Mouse (Mus musculus) heart, embryonic 13.5 days (tissue): ENCODE measurements at regions not wholly inside any gene's neighbourhood (a gene's known extent, or its start where the extent isn't known, plus 50 kb on each side); places are given as distances from the start of the nearest gene placed in this dataset.

Source experiments
- ATAC-seq: fragments of 200-750 bp; cut with Nextera tagmentation; 2 replicates; pipeline ENCODE4 v1.8.0; 2017; ENCODE audit warnings: moderate TSS enrichment; ENCODE audit not compliant: insufficient number of reproducible peaks, low FRiP score, low TSS enrichment; ENCODE audit errors: extremely low read depth
- H3K27ac ChIP-seq: fragments of 300-500 bp; sonication (generic); replicated peaks from 2 replicates; pipeline ENCODE4 v1.5.1; 2015; ENCODE audit warnings: moderate library complexity, mild to moderate bottlenecking, inconsistent platforms
- H3K27me3 ChIP-seq: fragments of 300-500 bp; sonication (generic); replicated peaks from 2 replicates; pipeline ENCODE4 v1.6.1; 2015; ENCODE audit warnings: mild to moderate bottlenecking, inconsistent platforms
- H3K36me3 ChIP-seq: fragments of 300-500 bp; sonication (generic); 2 replicates; pipeline ENCODE4 v1.6.1; 2015; ENCODE audit warnings: mild to moderate bottlenecking, inconsistent platforms
- H3K4me1 ChIP-seq: fragments of 300-500 bp; sonication (generic); 2 replicates; pipeline ENCODE4 v1.6.1; 2015; ENCODE audit warnings: inconsistent platforms
- H3K4me2 ChIP-seq: fragments of 300-500 bp; sonication (generic); 2 replicates; pipeline ENCODE4 v1.6.1; 2015; ENCODE audit warnings: inconsistent platforms, mild to moderate bottlenecking, moderate library complexity
- H3K4me3 ChIP-seq: fragments of 300-500 bp; sonication (generic); 2 replicates; pipeline ENCODE4 v1.5.1; 2015; ENCODE audit warnings: moderate library complexity, mild to moderate bottlenecking, inconsistent platforms
- H3K9ac ChIP-seq: fragments of 300-500 bp; sonication (generic); 2 replicates; pipeline ENCODE4 v1.6.1; 2015; ENCODE audit warnings: inconsistent platforms, mild to moderate bottlenecking, moderate library complexity
- H3K9me3 ChIP-seq: fragments of 300-500 bp; sonication (generic); 2 replicates; pipeline ENCODE4 v1.6.1; 2016; ENCODE audit warnings: inconsistent platforms
- WGBS: fragments of 180-500 bp; shearing (Covaris S2); methylation state at CpG from one replicate; pipeline ENCODE4 v1.1.7; 2015; ENCODE audit warnings: mixed read lengths; 5-methylcytosine and 5-hydroxymethylcytosine counted together

GRCm38 (mm10) chr3:128723100-128723499, 476.6 kb upstream of the Pitx2 start:
- WGBS: 67% methylated on average over 6 of the region's 6 CpGs
- H3K36me3 ChIP-seq: no peaks in the 10 kb centered on the region

GRCm38 (mm10) chr3:128720276-128720675, 479.4 kb upstream of the Pitx2 start:
- H3K27ac ChIP-seq: no peak overlapping the region
- H3K9me3 ChIP-seq: no peaks in the 10 kb centered on the region
- no peak overlapping the region for H3K4me3 ChIP-seq
- WGBS: 43% methylated on average over 5 of the region's 5 CpGs
- no peak overlapping the region for H3K4me2 ChIP-seq
- ATAC-seq: no peak
- no peaks in the 10 kb centered on the region for H3K36me3 ChIP-seq
- no peaks in the 10 kb centered on the region for H3K27me3 ChIP-seq
- H3K9ac ChIP-seq: no peak overlapping the region
- H3K4me1 ChIP-seq: no peaks in the 10 kb centered on the region

More at GRCm38 (mm10) chr3:128723100-128723499, 476.6 kb upstream of the Pitx2 start:
- H3K9me3 ChIP-seq: no peaks in the 10 kb centered on the region
- H3K4me2 ChIP-seq: no peak overlapping the region
- no peak for ATAC-seq
- H3K27me3 ChIP-seq: no peaks in the 10 kb centered on the region
- no peak overlapping the region for H3K27ac ChIP-seq
- H3K4me3 ChIP-seq: no peak overlapping the region
- no peak overlapping the region for H3K9ac ChIP-seq
- no peaks in the 10 kb centered on the region for H3K4me1 ChIP-seq

GRCm38 (mm10) chr3:128719226-128719625, 480.5 kb upstream of the Pitx2 start:
- H3K4me3 ChIP-seq: no peak overlapping the region
- whole genome bisulfite sequencing: 71% methylated on average over 7 of the region's 7 CpGs
- H3K27ac ChIP-seq: no peak overlapping the region
- H3K9me3 ChIP-seq: no peaks in the 10 kb centered on the region
- H3K36me3 ChIP-seq: no peaks in the 10 kb centered on the region
- H3K4me1 ChIP-seq: no peaks in the 10 kb centered on the region
- no peaks in the 10 kb centered on the region for H3K27me3 ChIP-seq
- no peak overlapping the region for H3K9ac ChIP-seq
- no peak overlapping the region for H3K4me2 ChIP-seq
- no peak for ATAC-seq

GRCm38 (mm10) chr3:128707270-128707669, 492.4 kb upstream of the Pitx2 start:
- WGBS: 80% methylated on average over 3 of the region's 3 CpGs
- Histone ChIP-seq H3K9me3 (no peaks in the 10 kb centered on the region), H3K4me2 (no peak overlapping the region), H3K4me3 (no peak overlapping the region), H3K9ac (no peak overlapping the region), H3K36me3 (no peaks in the 10 kb centered on the region), H3K27ac (no peak overlapping the region), H3K4me1 (no peaks in the 10 kb centered on the region), H3K27me3 (no peaks in the 10 kb centered on the region)
- no peak for ATAC-seq

- no peaks in the 10 kb centered on the region for H3K36me3 ChIP-seq
- no peaks in the 10 kb centered on the region for H3K27me3 ChIP-seq
- no peak overlapping the region for H3K27ac ChIP-seq
- no peak overlapping the region for H3K9ac ChIP-seq
- H3K9me3 ChIP-seq: no peaks in the 10 kb centered on the region
- no peak overlapping the region for H3K4me2 ChIP-seq
- WGBS: 65% methylated on average over 8 of the region's 8 CpGs
- no peak for ATAC-seq
- no peak overlapping the region for H3K4me3 ChIP-seq
- no peaks in the 10 kb centered on the region for H3K4me1 ChIP-seq
These were observed 531.1 kb upstream of the Pitx2 start for GRCm38 (mm10) chr3:128668468-128669127.

GRCm38 (mm10) chr3:128665184-128665583, 534.5 kb upstream of the Pitx2 start:
- ATAC-seq: no peak
- no peak overlapping the region for H3K9ac ChIP-seq
- no peaks in the 10 kb centered on the region for H3K9me3 ChIP-seq
- H3K4me3 ChIP-seq: no peak overlapping the region
- H3K27ac ChIP-seq: no peak overlapping the region
- no peak overlapping the region for H3K4me2 ChIP-seq
- no peaks in the 10 kb centered on the region for H3K4me1 ChIP-seq
- H3K27me3 ChIP-seq: no peaks in the 10 kb centered on the region
- no peaks in the 10 kb centered on the region for H3K36me3 ChIP-seq
- WGBS: 62% methylated on average over 3 of the region's 3 CpGs

- Histone ChIP-seq H3K4me2 (no peak overlapping the region), H3K9me3 (no peaks in the 10 kb centered on the region; the same call in 1 of the 2 replicates), H3K27me3 (no peaks in the 10 kb centered on the region), H3K27ac (no peak overlapping the region), H3K4me1 (no peaks in the 10 kb centered on the region), H3K9ac (no peak overlapping the region), H3K4me3 (no peak overlapping the region), H3K36me3 (no peaks in the 10 kb centered on the region)
- no peak for ATAC-seq
- 77% methylated on average over 18 of the region's 18 CpGs for WGBS
These were observed 562.5 kb upstream of the Pitx2 start for GRCm38 (mm10) chr3:128636960-128637755.

GRCm38 (mm10) chr3:128627696-128628095, 572.0 kb upstream of the Pitx2 start:
- no peaks in the 10 kb centered on the region for H3K9me3 ChIP-seq
- no peaks in the 10 kb centered on the region for H3K27me3 ChIP-seq
- no peak overlapping the region for H3K9ac ChIP-seq
- H3K36me3 ChIP-seq: no peaks in the 10 kb centered on the region
- no peak overlapping the region for H3K4me2 ChIP-seq
- H3K27ac ChIP-seq: no peak overlapping the region
- no peaks in the 10 kb centered on the region for H3K4me1 ChIP-seq
- 80% methylated on average over 1 of the region's 1 CpGs for WGBS
- no peak overlapping the region for H3K4me3 ChIP-seq
- no peak for ATAC-seq

GRCm38 (mm10) chr3:128616675-128617074, 583.0 kb upstream of the Pitx2 start:
- Histone ChIP-seq H3K27ac (no peak overlapping the region), H3K4me1 (no peaks in the 10 kb centered on the region), H3K4me2 (no peak overlapping the region), H3K9me3 (no peaks in the 10 kb centered on the region), H3K9ac (no peak overlapping the region), H3K36me3 (no peaks in the 10 kb centered on the region), H3K27me3 (no peaks in the 10 kb centered on the region), H3K4me3 (no peak overlapping the region)
- WGBS: 76% methylated on average over 6 of the region's 6 CpGs
- ATAC-seq: no peak

GRCm38 (mm10) chr3:128613657-128614056, 586.0 kb upstream of the Pitx2 start:
- Histone ChIP-seq H3K27me3 (no peaks in the 10 kb centered on the region), H3K27ac (no peak overlapping the region), H3K4me2 (no peak overlapping the region), H3K36me3 (no peaks in the 10 kb centered on the region), H3K4me3 (no peak overlapping the region), H3K9me3 (no peaks in the 10 kb centered on the region), H3K9ac (no peak overlapping the region), H3K4me1 (0 out of 2 replicates have a peak, but pooled peaks cover 7% of the 10 kb centered on the region)
- WGBS: 85% methylated on average over 9 of the region's 9 CpGs
- no peak for ATAC-seq

GRCm38 (mm10) chr3:128610731-128611130, 588.9 kb upstream of the Pitx2 start:
- Histone ChIP-seq H3K4me1 (0 out of 2 replicates have a peak, but pooled peaks cover 12% of the 10 kb centered on the region), H3K9ac (no peak overlapping the region), H3K4me2 (no peak overlapping the region), H3K27ac (no peak overlapping the region), H3K4me3 (no peak overlapping the region), H3K36me3 (no peaks in the 10 kb centered on the region), H3K27me3 (no peaks in the 10 kb centered on the region), H3K9me3 (no peaks in the 10 kb centered on the region)
- no peak for ATAC-seq
- 73% methylated on average over 6 of the region's 6 CpGs for WGBS

GRCm38 (mm10) chr3:128608694-128609093, 591.0 kb upstream of the Pitx2 start:
- no peak overlapping the region for H3K4me3 ChIP-seq
- H3K27me3 ChIP-seq: no peaks in the 10 kb centered on the region
- no peak overlapping the region for H3K9ac ChIP-seq
- no peaks in the 10 kb centered on the region for H3K36me3 ChIP-seq
- no peak overlapping the region for H3K27ac ChIP-seq
- 0 out of 2 replicates have a peak, but pooled peaks cover 12% of the 10 kb centered on the region for H3K4me1 ChIP-seq
- WGBS: 20% methylated on average over 3 of the region's 3 CpGs
- ATAC-seq: no peak
- no peak overlapping the region for H3K4me2 ChIP-seq
- H3K9me3 ChIP-seq: no peaks in the 10 kb centered on the region
